Mouse (Mus musculus) B cell, adult (primary cell): ENCODE data around the gene Fcer2a. TPM values are rescaled to one million over a fixed set of nuclear protein-coding genes. Genes with fewer than 3 reads are reported as not detected.

ENCODE experiments used
- total RNA-seq: library from RNA; stranded (reverse); gene quantifications from 4 replicates; pipeline ENCODE4 v1.2.4, GENCODE M21; 2023; ENCODE audit not compliant: inconsistent age

Fcer2a gene
- 517 to 653 TPM (median 596 TPM) in 4 replicates for total RNA-seq

DNA sequence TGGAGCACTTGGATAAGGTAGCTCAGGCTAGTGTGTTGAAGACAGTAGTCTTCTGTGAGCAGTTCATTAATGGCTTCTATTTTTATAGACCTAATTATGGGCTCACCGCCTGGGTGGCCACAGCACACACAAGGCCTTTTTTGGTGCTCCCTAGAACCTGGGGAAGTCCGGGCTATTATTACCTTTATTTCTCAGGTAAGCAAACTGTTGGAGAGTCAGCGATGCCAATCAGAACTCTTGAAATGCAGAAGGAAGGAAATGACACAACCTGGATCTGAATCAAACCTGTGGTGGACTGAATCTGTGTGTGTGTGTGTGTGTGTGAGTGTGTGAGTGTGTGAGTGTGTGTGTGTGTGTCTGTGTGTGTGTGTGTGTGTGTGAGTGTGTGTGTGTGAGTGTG is at the start of gene Fcer2a:
Gene Fcer2a (minus strand): TSS at position 55 of the 400 bp plus-strand sequence.

DNA sequence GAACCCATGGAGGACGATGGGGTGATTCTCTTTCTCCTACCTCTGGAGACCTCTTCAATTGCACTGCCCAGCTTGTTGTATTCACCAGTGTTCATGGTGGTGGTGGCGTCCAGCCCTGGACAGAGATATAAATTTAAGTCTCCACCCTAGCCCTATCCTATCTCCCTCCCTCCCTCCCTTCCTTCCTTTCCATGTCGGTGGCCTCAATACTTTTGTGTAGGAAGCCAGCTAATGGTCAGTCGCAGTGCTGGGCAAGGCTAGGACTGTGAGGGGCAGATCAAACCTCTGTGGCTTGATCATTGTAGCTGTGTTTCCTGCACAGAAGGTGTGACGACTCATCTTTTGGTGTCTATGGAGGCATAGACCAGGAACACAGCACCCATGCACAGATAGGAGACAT is 26.6 kb upstream of the Fcer2a start, which contains the start of gene Clec4g:
Gene Clec4g (minus strand): TSS at position 101 of the 400 bp plus-strand sequence.

DNA sequence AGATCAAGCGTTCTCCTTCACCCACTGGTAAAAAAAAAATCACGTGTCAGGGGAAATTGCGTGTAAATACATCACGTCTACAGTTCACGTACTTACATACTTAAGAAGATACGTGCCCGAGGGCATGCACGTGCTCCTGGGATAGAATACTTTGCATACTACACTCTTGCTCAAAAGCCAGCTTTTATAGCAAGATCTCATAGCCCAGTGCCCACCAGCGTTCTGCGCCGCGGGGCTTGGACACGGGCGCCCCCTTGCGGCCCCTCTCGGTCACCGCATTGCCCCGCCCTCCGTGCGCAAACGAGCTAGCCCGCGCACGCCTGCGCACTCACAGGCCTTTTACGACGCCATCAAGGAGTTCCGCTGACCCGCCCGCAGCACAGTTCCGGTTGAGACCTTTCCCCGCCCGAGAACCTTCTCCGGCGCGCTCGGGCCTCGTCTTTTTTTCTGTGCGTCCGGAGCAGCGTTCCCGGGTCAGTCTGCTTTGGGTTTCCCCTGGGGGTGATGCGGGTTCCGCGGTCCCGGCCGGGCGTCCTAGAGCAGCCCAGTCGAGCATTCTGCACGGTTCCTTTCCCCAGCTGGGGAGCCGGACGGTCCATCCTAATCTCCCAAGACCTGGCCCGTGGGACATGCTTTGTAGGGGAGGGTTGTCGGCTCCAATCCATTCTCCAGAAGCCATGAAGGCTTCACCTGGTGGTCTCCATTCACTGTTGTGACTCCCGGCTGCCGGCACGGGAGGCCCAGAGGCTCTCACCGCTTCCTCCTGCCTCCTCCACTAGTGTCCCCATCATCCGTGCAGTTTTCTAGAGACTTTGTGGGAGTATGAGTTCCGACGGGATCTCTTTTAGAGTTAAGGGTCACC is 17.6 kb downstream of the Fcer2a start, which contains the start of gene Trappc5:
Gene Trappc5 (plus strand): TSS at position 169 of the 862 bp plus-strand sequence.

DNA sequence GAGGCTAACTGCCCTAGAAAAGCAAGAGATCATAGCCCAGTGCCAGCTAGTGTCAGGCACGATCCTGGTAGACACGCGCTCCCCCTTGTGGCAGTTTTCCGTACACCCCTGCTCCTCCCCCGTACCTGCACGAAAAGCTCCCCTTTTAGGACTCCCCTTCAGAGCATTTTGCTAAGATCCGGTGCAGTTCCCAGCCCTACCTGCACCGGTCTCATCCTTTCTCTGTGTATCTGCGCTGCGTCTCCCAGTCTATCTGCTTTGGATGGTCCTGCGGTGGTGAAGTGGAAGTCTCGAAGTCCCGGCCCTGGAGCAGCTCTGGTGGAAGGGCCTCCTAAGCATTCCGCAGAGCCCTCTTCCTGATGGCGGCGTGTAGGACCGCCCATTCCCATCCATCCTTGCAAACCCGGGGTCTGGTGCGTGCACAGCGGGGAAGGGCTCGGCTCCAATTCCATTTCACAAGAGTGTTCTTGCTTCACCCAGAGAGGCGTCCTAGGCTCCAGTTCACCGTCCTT is 21.9 kb downstream of the Fcer2a start, which contains the start of gene Fcor:
Gene Fcor (minus strand): TSS at position 383 of the 512 bp plus-strand sequence.

DNA sequence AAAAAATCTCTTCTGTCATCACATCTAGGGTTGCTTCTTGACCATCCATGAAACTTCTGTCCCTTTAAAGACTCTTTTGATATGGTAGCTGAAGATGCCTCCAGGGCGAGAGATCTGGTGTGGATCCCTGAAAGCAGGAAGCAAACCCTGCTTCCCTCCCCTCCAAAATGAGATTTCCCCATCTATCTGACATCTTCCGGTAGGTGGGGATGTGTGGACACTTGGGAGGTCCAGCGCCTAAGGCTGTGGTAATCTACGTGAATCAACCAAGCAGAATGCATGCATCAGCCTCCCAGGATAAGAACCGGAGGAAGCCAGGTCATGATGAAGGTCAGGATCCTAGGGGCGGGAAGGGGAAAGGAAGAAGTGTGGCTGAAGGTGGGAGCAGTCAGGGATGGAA is 28.5 kb downstream of the Fcer2a start, which contains the start of gene Mcemp1:
Gene Mcemp1 (plus strand): TSS at position 248 of the 400 bp plus-strand sequence.

GRCm38 (mm10) chr8:3655526-3655925 is 38.4 kb downstream of the Fcer2a start, which contains the start of gene Retn:
Gene Retn, plus strand, starts transcription at chr8:3655770.

Other genes starting within 250 kb of the Fcer2a start
- gene Pex11g, start 226.5 kb downstream of the Fcer2a start, total RNA-seq = 0.80 to 1.7 TPM (median 1.4 TPM) in 4 replicates
- 4.9 to 9.2 TPM (median 7.3 TPM) in 4 replicates for gene Tex45, start 223.3 kb downstream of the Fcer2a start, total RNA-seq
- 8.0 to 11.4 TPM (median 9.8 TPM) in 4 replicates for gene Zfp358, start 201.0 kb downstream of the Fcer2a start, total RNA-seq
- gene Mcoln1, start 193.7 kb downstream of the Fcer2a start, total RNA-seq = 89.1 to 114 TPM (median 104 TPM) in 4 replicates
- 60.2 to 80.5 TPM (median 68.7 TPM) in 4 replicates for gene Pnpla6, start 178.8 kb downstream of the Fcer2a start, total RNA-seq
- not detected in 4 replicates for gene C330021F23Rik, start 126.2 kb downstream of the Fcer2a start, total RNA-seq
- 0.12 to 0.27 TPM (median 0.18 TPM) in 4 replicates for gene Camsap3, start 106.9 kb downstream of the Fcer2a start, total RNA-seq
- 91.5 to 105 TPM (median 97.7 TPM) in 4 replicates for gene Xab2, start 72.9 kb downstream of the Fcer2a start, total RNA-seq
- gene Pet100, start 72.6 kb downstream of the Fcer2a start, total RNA-seq = 67.8 to 74.9 TPM (median 70.5 TPM) in 4 replicates
- not detected in 4 replicates for gene Pcp2, start 68.6 kb downstream of the Fcer2a start, total RNA-seq
- 248 to 283 TPM (median 258 TPM) in 4 replicates for gene Stxbp2, start 63.2 kb downstream of the Fcer2a start, total RNA-seq
- gene Retn, start 38.4 kb downstream of the Fcer2a start, total RNA-seq = not detected in 4 replicates
- gene Mcemp1, start 28.4 kb downstream of the Fcer2a start, total RNA-seq = not detected in 4 replicates
- gene Fcor, start 21.8 kb downstream of the Fcer2a start, total RNA-seq = 1.6 TPM in 1 of 4 replicates, not detected in the others
- 19.9 to 22.8 TPM (median 21.2 TPM) in 4 replicates for gene Trappc5, start 17.9 kb downstream of the Fcer2a start, total RNA-seq
- 0.35 TPM in 1 of 4 replicates, not detected in the others for gene Clec4g, start 26.5 kb upstream of the Fcer2a start, total RNA-seq
- gene Cd209a, start 54.8 kb upstream of the Fcer2a start, total RNA-seq = 0.35 to 1.5 TPM (median 0.90 TPM) in 4 replicates
- not detected in 4 replicates for gene Cd209e, start 160.1 kb upstream of the Fcer2a start, total RNA-seq
- gene Cd209d, start 184.4 kb upstream of the Fcer2a start, total RNA-seq = not detected in 4 replicates
- not detected in 4 replicates for gene Cd209b, start 232.7 kb upstream of the Fcer2a start, total RNA-seq